15 mouse cellular contexts compared by ENCODE assay signal in genomic region chr6:17409703-17410408, GRCm38 (mm10). TPM values are rescaled to one million over a fixed set of nuclear protein-coding genes. Genes with fewer than 3 reads are reported as not detected.
DNase-seq lines count a peak whose midpoint lies in the region; ATAC-seq and TF ChIP-seq lines count a peak whose summit lies in the region.
"Had no signal": no experiment of that assay in that cellular context is flagged by ENCODE, and none has a peak within 500 bp of the region (broad histone marks: within the 10 kb centered on the region; RNA-seq: fewer than 3 reads in every experiment).

No protein-coding gene starts in this region.

- H3K9ac ChIP-seq in lung, embryonic 16.5 days (ENCODE audit: low read length), result no peak overlapping the region
- no peak overlapping the region for H3K9ac ChIP-seq in liver, embryonic 16.5 days (ENCODE audit: low read depth, low read length)
- H3K9ac ChIP-seq: hindbrain, embryonic 14.5 days had no signal

- no peaks in the 10 kb centered on the region for H3K27me3 ChIP-seq in lung, embryonic 16.5 days (ENCODE audit: control insufficient read depth, insufficient read depth, low read depth, low read length)
- no peaks in the 10 kb centered on the region for H3K27me3 ChIP-seq in liver, embryonic 16.5 days (ENCODE audit: control insufficient read depth, insufficient read depth, low read depth, low read length)

- no peak for TF ChIP-seq POLR2A in bone marrow, adult 2 months (IDR thresholded peaks at IDR 0.05; ENCODE audit: borderline replicate concordance, control insufficient read depth, low read depth, low read length)

- no peak overlapping the region for H3K27ac ChIP-seq in lung, embryonic 16.5 days (ENCODE audit: low read length)
- H3K27ac ChIP-seq in bone marrow, adult 2 months (ENCODE audit: control insufficient read depth, insufficient read depth, low read depth, low read length, poor library complexity), result peak overlapping the region; percentile 74
- H3K27ac ChIP-seq in liver, embryonic 16.5 days (ENCODE audit: low read length), result no peak overlapping the region
- H3K27ac ChIP-seq: hindbrain, embryonic 14.5 days had no signal

- TF ChIP-seq CTCF in bone marrow, adult 2 months (IDR thresholded peaks at IDR 0.05; ENCODE audit: control insufficient read depth, insufficient read depth, low read length), result no peak

- H3K4me1 ChIP-seq in lung, embryonic 16.5 days (replicated peaks; ENCODE audit: control insufficient read depth, insufficient read depth, low read length), result no peaks in the 10 kb centered on the region
- H3K4me1 ChIP-seq in bone marrow, adult 2 months (ENCODE audit: control insufficient read depth, insufficient read depth, low read length), result no peaks in the 10 kb centered on the region; the same call in 1 of the 2 replicates
- no peaks in the 10 kb centered on the region for H3K4me1 ChIP-seq in liver, embryonic 16.5 days (ENCODE audit: control insufficient read depth, low read depth, low read length)

- no peaks in the 10 kb centered on the region for H3K9me3 ChIP-seq in lung, embryonic 16.5 days (ENCODE audit: control insufficient read depth, low read length)
- H3K9me3 ChIP-seq in liver, embryonic 16.5 days (replicated peaks; ENCODE audit: control insufficient read depth, low read length), result no peaks in the 10 kb centered on the region

- H3K4me2 ChIP-seq in lung, embryonic 16.5 days (ENCODE audit: low read depth, low read length), result no peak overlapping the region
- H3K4me2 ChIP-seq in liver, embryonic 16.5 days (ENCODE audit: low read depth, low read length), result 0 out of 2 replicates have a peak overlapping the region, but pooled peaks have one; percentile 11
- H3K4me2 ChIP-seq: hindbrain, embryonic 14.5 days had no signal

- no peak for DNase-seq in lung, postnatal 14 days
- no peak for DNase-seq in neural tube, embryonic 10.5 days (ENCODE audit: extremely low spot score, low spot score)
- no peak for DNase-seq in cerebellum, adult 18-20 months
- DNase-seq: cerebellum, adult 8-10 months; kidney, postnatal 10 days; layer of hippocampus, adult 9-11 months; right cerebral cortex, postnatal 25 days had no signal

- H3K4me3 ChIP-seq in lung, embryonic 16.5 days (ENCODE audit: low read length), result no peak overlapping the region
- no peak overlapping the region for H3K4me3 ChIP-seq in bone marrow, adult 2 months (replicated peaks; ENCODE audit: control insufficient read depth, low read depth, low read length)
- no peak overlapping the region for H3K4me3 ChIP-seq in liver, embryonic 16.5 days (ENCODE audit: low read depth, low read length)

- WGBS in lung, embryonic 16.5 days, result 61% methylated on average over 9 of the region's 9 CpGs
- WGBS in bone marrow, adult 2 months, result 5% methylated on average over 9 of the region's 9 CpGs
- 21% methylated on average over 9 of the region's 9 CpGs for WGBS in liver, embryonic 16.5 days (ENCODE audit: insufficient replicate concordance)

- no peaks in the 10 kb centered on the region for H3K36me3 ChIP-seq in lung, embryonic 16.5 days (ENCODE audit: control insufficient read depth, insufficient read depth, low read length)
- H3K36me3 ChIP-seq in liver, embryonic 16.5 days (ENCODE audit: control insufficient read depth, insufficient read depth), result no peaks in the 10 kb centered on the region

- peak; percentile 31; the same call in 1 of the 2 replicates for ATAC-seq in lung, embryonic 16.5 days (ENCODE audit: low read depth)
- ATAC-seq in liver, embryonic 16.5 days (ENCODE audit: low read depth), result peak; percentile 43; the same call in 1 of the 2 replicates
- ATAC-seq in neutrophil, adult 5-6 weeks (ENCODE audit: extremely low read depth, insufficient number of reproducible peaks, low FRiP score, poor library complexity, severe bottlenecking), result peak; percentile 98
- no peak for ATAC-seq in inflammation-experienced regulatory T-cells, adult 6 months
- ATAC-seq: forebrain, embryonic 14.5 days; intestine, postnatal 0 days had no signal

RNA-seq across cellular contexts. Expression of gene Met, which starts 53.7 kb away (rescaled TPM):
- 8.3 TPM in 2 replicates for polyA plus RNA-seq in lung, embryonic 16.5 days (2015; fragmentation: Nextera tagmentation; extraction: Ambion mirVana)
- polyA plus RNA-seq in bone marrow, adult 2 months (2011; ENCODE audit: insufficient read depth, insufficient read length, low replicate concordance, missing spikeins), result 0.66 and 5.3 TPM in 2 replicates
- polyA plus RNA-seq in liver, embryonic 16.5 days (2015; fragmentation: Nextera tagmentation; extraction: Ambion mirVana), result 6.1 and 6.9 TPM in 2 replicates
- total RNA-seq in neutrophil, adult 5-6 weeks (2017), result 0.74 and 1.5 TPM in 2 replicates
- under 1 TPM in 1 of 3 experiments, not detected in 2; 0.11 TPM for polyA plus RNA-seq in inflammation-experienced regulatory T-cells, adult 6 months (2017; shearing (Covaris generic))
